Mouse (Mus musculus): ENCODE measurements around the gene Gm15091.
"Not testable (repeated sequence)": the region's sequence is repeated elsewhere in the genome, so short reads cannot be mapped to it uniquely, and the experiment has no call there.

The Gm15091 gene

GRCm38 (mm10) chrX:149941355-149941754 lies at the start of gene Gm15091:
Gm15091 (plus strand) TSS chrX:149941655.
- not testable (repeated sequence) for DNase-seq

All from cerebellum, postnatal 36 days (tissue).